Mouse (Mus musculus): ENCODE measurements at regions not wholly inside any gene's neighbourhood (a gene's known extent, or its start where the extent isn't known, plus 50 kb on each side); places are given as distances from the start of the nearest gene placed in this dataset.

DNA sequence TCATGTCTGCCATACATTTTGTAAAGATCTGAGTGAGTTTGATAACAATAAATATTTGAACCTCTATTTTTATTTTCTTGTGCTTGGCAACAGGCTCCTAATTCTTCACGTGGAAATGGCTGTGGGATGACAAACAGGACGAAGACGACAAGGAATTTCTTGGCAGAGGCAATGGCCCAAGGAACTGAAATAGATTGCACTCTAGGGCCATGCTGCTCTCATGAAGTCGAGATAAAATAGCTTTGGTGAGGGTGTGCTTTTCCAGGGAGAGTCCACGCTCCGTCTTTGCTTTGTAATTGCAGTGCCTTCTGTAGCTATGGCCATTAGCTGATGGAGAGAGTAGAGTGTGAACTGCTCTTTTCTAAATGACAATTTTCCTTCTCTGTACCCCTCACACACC is 50.9 kb upstream of the 1810046K07Rik start:
- Histone ChIP-seq H3K4me3 (no peak overlapping the region), H3K36me3 (ENCODE audit: poor library complexity, severe bottlenecking) (no peaks in the 10 kb centered on the region), H3K9me3 (replicated peaks) (no peaks in the 10 kb centered on the region), H3K9ac (no peak overlapping the region), H3K4me2 (no peak overlapping the region), H3K27me3 (no peaks in the 10 kb centered on the region), H3K4me1 (no peaks in the 10 kb centered on the region), H3K27ac (no peak overlapping the region)
- WGBS = 84% methylated on average over 6 of the region's 6 CpGs
- ATAC-seq = no peak

DNA sequence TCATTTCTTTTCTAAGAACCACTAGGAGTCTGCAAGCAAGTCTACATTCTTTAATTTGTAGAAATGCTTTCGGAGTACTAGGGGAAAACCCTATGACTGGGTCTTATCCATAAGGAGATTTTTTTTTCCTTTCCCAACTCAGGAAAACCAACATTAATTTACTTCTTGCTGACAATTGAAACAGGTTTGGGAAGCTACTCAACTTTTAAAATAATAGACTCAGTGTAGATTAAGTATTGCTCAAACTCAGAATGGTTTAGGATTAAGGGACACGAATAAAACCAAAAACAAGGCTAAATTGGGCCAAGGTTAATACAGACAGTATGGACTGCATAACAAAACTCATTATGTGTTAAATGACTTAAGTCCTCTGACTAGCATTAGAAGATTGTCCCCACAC is 65.2 kb upstream of the 1810046K07Rik start:
- H3K9ac ChIP-seq = no peak overlapping the region
- H3K4me1 ChIP-seq = peaks cover 6% of the 10 kb centered on the region
- H3K9me3 ChIP-seq (replicated peaks) = no peaks in the 10 kb centered on the region
- no peaks in the 10 kb centered on the region for H3K27me3 ChIP-seq
- H3K36me3 ChIP-seq (ENCODE audit: poor library complexity, severe bottlenecking) = no peaks in the 10 kb centered on the region
- H3K27ac ChIP-seq = no peak overlapping the region
- WGBS = 71% methylated on average over 2 of the region's 2 CpGs
- no peak overlapping the region for H3K4me3 ChIP-seq
- no peak overlapping the region for H3K4me2 ChIP-seq
- ATAC-seq = no peak

DNA sequence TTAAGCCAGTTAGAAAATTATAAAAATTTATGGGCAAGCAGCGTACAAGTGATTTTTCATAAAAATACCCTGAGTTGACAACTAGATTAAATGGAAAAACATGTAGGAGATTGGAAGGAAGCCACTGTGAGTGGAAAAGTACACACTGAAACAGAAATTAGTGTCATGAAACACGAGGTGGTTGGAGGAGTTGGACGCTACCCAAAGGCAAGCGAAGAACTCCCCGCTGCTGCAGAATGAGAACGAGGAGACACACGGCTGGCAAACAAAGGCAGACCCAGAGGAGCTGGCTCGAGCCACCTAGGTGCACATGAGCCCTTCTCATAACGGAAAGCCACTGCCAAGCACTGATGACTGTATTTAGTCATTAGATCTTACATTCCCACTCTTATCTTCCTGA is 65.7 kb upstream of the 1810046K07Rik start:
- H3K4me3 ChIP-seq = no peak overlapping the region
- no peaks in the 10 kb centered on the region for H3K27me3 ChIP-seq
- no peak overlapping the region for H3K27ac ChIP-seq
- WGBS = 44% methylated on average over 9 of the region's 9 CpGs
- peak; percentile 24; the same call in 1 of the 2 replicates for ATAC-seq
- no peak overlapping the region for H3K9ac ChIP-seq
- H3K4me1 ChIP-seq = peaks cover 6% of the 10 kb centered on the region
- no peaks in the 10 kb centered on the region for H3K9me3 ChIP-seq (replicated peaks)
- no peaks in the 10 kb centered on the region for H3K36me3 ChIP-seq (ENCODE audit: poor library complexity, severe bottlenecking)
- peak overlapping the region; percentile 12; the same call in 1 of the 2 replicates for H3K4me2 ChIP-seq

DNA sequence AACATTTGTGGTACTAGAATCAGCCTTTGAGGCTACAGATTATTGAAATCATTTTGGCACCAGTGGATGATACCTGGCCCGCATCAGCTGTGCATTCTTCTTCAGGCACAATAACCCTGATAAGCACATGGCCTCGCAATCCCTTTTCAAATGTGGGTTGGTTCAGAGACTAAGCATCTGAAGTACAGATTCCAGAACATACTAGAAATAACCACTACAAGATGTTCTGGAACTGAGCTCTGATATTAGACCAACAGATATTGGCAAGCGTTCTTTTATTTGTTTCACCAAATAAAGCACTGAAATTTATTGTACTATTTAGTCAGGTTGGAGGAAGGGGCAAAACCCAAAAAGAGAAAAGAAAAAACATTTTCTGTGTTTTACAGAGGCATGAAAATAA is 68.1 kb upstream of the 1810046K07Rik start:
- no peak overlapping the region for H3K9ac ChIP-seq
- H3K9me3 ChIP-seq (replicated peaks) = no peaks in the 10 kb centered on the region
- H3K4me3 ChIP-seq = no peak overlapping the region
- peaks cover 6% of the 10 kb centered on the region for H3K4me1 ChIP-seq
- no peak for ATAC-seq
- H3K4me2 ChIP-seq = no peak overlapping the region
- no peaks in the 10 kb centered on the region for H3K36me3 ChIP-seq (ENCODE audit: poor library complexity, severe bottlenecking)
- no peaks in the 10 kb centered on the region for H3K27me3 ChIP-seq
- 94% methylated on average over 3 of the region's 3 CpGs for WGBS
- no peak overlapping the region for H3K27ac ChIP-seq

- no peaks in the 10 kb centered on the region for H3K27me3 ChIP-seq
- no peak overlapping the region for H3K27ac ChIP-seq
- H3K9me3 ChIP-seq (replicated peaks) = no peaks in the 10 kb centered on the region
- H3K4me3 ChIP-seq = no peak overlapping the region
- no peak overlapping the region for H3K9ac ChIP-seq
- H3K36me3 ChIP-seq (ENCODE audit: poor library complexity, severe bottlenecking) = no peaks in the 10 kb centered on the region
- peaks cover 6% of the 10 kb centered on the region for H3K4me1 ChIP-seq
- 26% methylated on average over 1 of the region's 1 CpGs for WGBS
- no peak for ATAC-seq
- H3K4me2 ChIP-seq = no peak overlapping the region
Measured at GRCm38 (mm10) chr9:51397589-51398220, 69.0 kb upstream of the 1810046K07Rik start.

- no peak overlapping the region for H3K4me2 ChIP-seq
- WGBS = 85% methylated on average over 4 of the region's 4 CpGs
- H3K9me3 ChIP-seq (replicated peaks) = no peaks in the 10 kb centered on the region
- H3K4me1 ChIP-seq = peaks cover 6% of the 10 kb centered on the region
- H3K36me3 ChIP-seq (ENCODE audit: poor library complexity, severe bottlenecking) = no peaks in the 10 kb centered on the region
- H3K9ac ChIP-seq = no peak overlapping the region
- no peak overlapping the region for H3K4me3 ChIP-seq
- no peak overlapping the region for H3K27ac ChIP-seq
- no peak for ATAC-seq
- no peaks in the 10 kb centered on the region for H3K27me3 ChIP-seq
Measured at GRCm38 (mm10) chr9:51398886-51399285, 70.2 kb upstream of the 1810046K07Rik start.

- Histone ChIP-seq H3K9me3 (replicated peaks) (no peaks in the 10 kb centered on the region), H3K36me3 (ENCODE audit: poor library complexity, severe bottlenecking) (no peaks in the 10 kb centered on the region), H3K4me3 (no peak overlapping the region), H3K4me2 (no peak overlapping the region), H3K9ac (no peak overlapping the region), H3K4me1 (peaks cover 4% of the 10 kb centered on the region), H3K27me3 (no peaks in the 10 kb centered on the region), H3K27ac (no peak overlapping the region)
- no peak for ATAC-seq
- WGBS = 53% methylated on average over 4 of the region's 4 CpGs
Measured at GRCm38 (mm10) chr9:51399356-51399755, 70.6 kb upstream of the 1810046K07Rik start.

GRCm38 (mm10) chr9:51401779-51402178 is 73.1 kb upstream of the 1810046K07Rik start:
- Histone ChIP-seq H3K9me3 (replicated peaks) (no peaks in the 10 kb centered on the region), H3K27ac (no peak overlapping the region), H3K4me2 (no peak overlapping the region), H3K36me3 (ENCODE audit: poor library complexity, severe bottlenecking) (no peaks in the 10 kb centered on the region), H3K4me1 (no peaks in the 10 kb centered on the region), H3K4me3 (no peak overlapping the region), H3K9ac (no peak overlapping the region), H3K27me3 (no peaks in the 10 kb centered on the region)
- WGBS = 92% methylated on average over 3 of the region's 3 CpGs
- ATAC-seq = no peak

DNA sequence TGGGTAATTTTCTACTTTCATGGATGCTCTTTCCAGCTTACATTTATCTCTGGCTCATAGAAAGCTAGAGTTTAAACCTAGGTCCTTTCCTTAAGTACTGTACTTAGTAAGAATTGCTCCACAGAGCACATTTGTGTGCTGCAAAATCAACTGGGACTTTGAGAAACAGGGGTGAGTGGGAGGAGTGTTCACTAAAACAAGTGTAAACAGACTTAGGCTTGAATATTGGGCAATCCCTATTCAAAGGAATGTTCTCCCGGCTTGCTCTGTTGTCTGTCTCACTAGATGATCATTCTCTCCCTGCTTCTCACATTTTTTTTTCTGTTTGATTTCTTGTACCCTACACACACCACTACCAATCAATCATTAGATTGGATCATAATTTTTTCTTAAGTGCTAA is 79.3 kb upstream of the 1810046K07Rik start:
- Histone ChIP-seq H3K36me3 (ENCODE audit: poor library complexity, severe bottlenecking) (no peaks in the 10 kb centered on the region), H3K27me3 (no peaks in the 10 kb centered on the region), H3K4me3 (no peak overlapping the region), H3K27ac (no peak overlapping the region), H3K9me3 (replicated peaks) (no peaks in the 10 kb centered on the region), H3K9ac (no peak overlapping the region), H3K4me2 (no peak overlapping the region), H3K4me1 (no peaks in the 10 kb centered on the region)
- ATAC-seq = no peak
- 89% methylated on average over 1 of the region's 1 CpGs for WGBS

DNA sequence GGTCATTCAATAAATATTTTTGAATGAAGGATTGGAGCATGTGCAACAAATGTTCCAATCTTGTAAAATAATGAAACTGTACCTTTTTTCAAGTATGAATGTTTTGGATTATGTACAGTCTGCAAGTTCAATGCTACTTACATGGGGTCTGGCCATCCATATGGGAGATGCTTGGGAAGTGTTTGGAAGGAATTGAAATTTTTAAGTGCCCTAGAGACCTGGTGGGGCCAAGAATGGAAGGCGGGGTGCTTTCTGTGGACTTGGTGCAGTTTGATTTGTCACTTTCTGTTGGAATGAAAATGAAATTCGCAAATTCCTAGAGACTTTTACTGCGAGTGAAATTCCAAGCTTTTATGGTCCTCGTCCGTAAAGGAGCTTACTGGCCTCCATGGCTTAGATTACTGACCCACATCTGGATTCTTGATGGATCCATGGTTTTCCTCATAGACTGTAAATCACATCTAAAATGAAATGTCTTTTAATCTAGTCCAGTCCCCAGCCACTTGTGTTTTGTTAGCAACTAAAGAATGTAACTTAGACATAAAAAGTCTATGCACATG is 90.3 kb upstream of the 1810046K07Rik start:
- Histone ChIP-seq H3K27me3 (no peaks in the 10 kb centered on the region), H3K9ac (no peak overlapping the region), H3K4me2 (no peak overlapping the region), H3K27ac (no peak overlapping the region), H3K4me3 (no peak overlapping the region), H3K9me3 (replicated peaks) (no peaks in the 10 kb centered on the region), H3K4me1 (no peaks in the 10 kb centered on the region), H3K36me3 (ENCODE audit: poor library complexity, severe bottlenecking) (no peaks in the 10 kb centered on the region)
- no peak for ATAC-seq
- WGBS = 93% methylated on average over 5 of the region's 5 CpGs

DNA sequence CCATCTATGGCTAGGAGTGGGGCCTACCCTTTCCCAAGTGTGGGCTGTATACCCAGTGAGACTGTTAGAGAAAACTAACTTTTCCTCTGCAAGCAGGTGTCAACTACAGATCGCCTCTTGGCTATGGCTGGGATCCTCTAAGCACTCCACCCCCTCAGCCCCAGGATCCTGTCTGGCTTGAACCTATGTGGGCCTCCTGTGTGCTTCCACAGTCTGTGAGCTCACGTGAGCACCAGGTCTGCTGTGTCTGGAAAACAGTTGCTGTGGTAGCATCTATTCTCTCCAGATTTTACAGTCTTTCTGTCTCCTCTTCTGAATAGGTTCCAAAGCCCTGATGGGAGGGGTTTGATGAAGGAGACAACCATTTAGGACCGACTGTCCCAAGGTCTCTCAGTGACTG is 93.8 kb upstream of the 1810046K07Rik start:
- Histone ChIP-seq H3K27me3 (no peaks in the 10 kb centered on the region), H3K27ac (no peak overlapping the region), H3K36me3 (ENCODE audit: poor library complexity, severe bottlenecking) (no peaks in the 10 kb centered on the region), H3K4me1 (no peaks in the 10 kb centered on the region), H3K9me3 (replicated peaks) (no peaks in the 10 kb centered on the region), H3K4me3 (no peak overlapping the region), H3K9ac (no peak overlapping the region), H3K4me2 (no peak overlapping the region)
- ATAC-seq = no peak
- WGBS = 62% methylated on average over 3 of the region's 3 CpGs

DNA sequence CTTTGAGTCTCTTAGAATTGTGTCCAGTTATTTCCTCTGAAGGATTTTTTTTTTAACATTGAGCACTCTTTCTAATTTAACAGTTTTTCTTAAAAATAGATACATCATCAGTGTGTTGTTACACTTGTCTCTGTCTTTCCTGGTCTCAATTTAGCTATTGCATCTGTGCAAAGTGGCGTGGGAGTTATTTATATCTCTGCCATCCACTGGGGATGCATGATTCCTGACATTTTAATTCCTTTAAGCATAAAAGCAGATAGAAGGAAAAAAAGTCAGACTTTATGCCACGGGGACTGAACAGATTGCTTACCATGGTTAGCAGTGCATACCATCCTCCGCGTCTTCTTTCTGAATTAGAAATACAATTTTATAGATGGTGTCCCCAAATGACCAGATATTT is 94.6 kb upstream of the 1810046K07Rik start:
- H3K9ac ChIP-seq = no peak overlapping the region
- H3K4me3 ChIP-seq = no peak overlapping the region
- ATAC-seq = no peak
- no peaks in the 10 kb centered on the region for H3K27me3 ChIP-seq
- no peaks in the 10 kb centered on the region for H3K4me1 ChIP-seq
- H3K4me2 ChIP-seq = no peak overlapping the region
- no peaks in the 10 kb centered on the region for H3K9me3 ChIP-seq (replicated peaks)
- H3K27ac ChIP-seq = no peak overlapping the region
- H3K36me3 ChIP-seq (ENCODE audit: poor library complexity, severe bottlenecking) = no peaks in the 10 kb centered on the region
- WGBS = 88% methylated on average over 4 of the region's 4 CpGs

DNA sequence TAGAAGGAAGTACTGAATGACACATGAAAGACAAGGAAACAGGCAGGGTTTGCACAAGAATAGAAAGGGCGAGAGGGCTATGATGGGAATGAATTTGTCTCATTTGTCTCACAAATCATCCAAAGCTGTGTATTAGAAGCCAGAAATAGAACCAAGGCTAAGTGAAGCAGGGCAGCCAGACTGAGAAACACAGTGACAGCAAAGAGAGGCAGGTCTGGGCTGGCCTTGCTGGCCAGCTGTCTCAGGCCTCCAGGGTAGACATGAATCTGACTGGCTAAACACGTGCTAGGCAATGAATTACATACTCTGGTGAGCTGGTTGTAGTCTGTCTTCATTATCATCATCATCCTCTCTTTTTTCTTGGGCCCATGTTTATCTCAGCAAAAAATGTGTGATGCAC is 101.7 kb upstream of the 1810046K07Rik start:
- Histone ChIP-seq H3K4me2 (no peak overlapping the region), H3K4me1 (no peaks in the 10 kb centered on the region)
- 76% methylated on average over 2 of the region's 2 CpGs for WGBS

More for the DNA sequence above, 101.7 kb upstream of the 1810046K07Rik start:
- Histone ChIP-seq H3K9ac (no peak overlapping the region), H3K27me3 (no peaks in the 10 kb centered on the region), H3K36me3 (ENCODE audit: poor library complexity, severe bottlenecking) (no peaks in the 10 kb centered on the region), H3K27ac (no peak overlapping the region), H3K4me3 (no peak overlapping the region), H3K9me3 (replicated peaks) (no peaks in the 10 kb centered on the region)
- ATAC-seq = no peak
